Mouse (Mus musculus): Measurements from ENCODE around the gene Ankrd9. TPM values are rescaled to one million over a fixed set of nuclear protein-coding genes. Genes with fewer than 3 reads are reported as not detected.

The Ankrd9 gene
- polyA plus RNA-seq, 1 experiment = 11.5 TPM

DNA sequence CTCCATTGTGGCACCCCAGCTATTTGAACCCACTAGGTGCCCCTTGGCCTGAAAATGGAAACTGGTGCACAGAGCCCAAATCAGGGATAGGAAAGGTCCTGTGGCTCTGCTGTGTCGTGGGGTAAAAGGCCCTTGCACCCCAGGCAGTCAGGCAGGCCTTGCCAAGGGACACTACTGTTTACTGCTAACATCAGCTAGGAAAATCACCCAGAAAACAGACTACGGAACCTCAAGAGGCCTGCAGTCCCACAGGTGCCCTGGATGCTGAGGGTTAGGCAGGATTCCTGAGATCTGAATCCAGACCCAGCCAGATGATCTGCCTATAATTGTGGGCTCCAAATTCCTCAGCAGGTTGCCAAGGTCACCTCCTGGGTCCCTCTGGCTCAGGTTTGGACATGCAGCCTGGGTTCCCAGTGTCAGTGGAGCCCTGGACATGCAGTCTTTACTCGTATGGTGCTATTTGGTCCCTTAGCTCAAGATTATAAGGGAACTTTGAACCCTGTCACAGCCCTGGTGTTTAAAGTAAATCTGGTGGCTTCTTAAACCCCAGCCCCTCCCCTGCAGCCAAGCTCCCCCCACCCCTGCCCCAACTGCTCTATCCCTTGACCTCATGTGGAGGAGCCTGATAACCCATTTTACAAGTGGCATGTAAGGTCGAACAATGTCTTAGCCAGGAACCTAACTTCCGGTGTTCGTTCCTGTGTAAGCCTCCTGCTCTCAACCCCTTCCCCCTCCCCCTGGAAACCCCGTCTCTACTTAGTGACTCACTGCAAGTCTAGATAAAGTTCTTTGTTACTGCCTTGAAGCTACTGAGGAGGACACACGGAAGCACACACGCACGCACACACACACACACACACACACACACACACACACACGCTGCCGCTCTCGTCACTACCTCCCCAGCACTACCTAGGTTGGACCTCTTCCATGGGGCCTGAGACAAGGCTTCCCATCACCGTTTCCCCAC is 28.6 kb upstream of the Ankrd9 start:
- Histone ChIP-seq H3K27me3 (ENCODE audit: control insufficient read depth, insufficient read depth, insufficient read length) (no peaks in the 10 kb centered on the region), H3K36me3 (ENCODE audit: control insufficient read depth, insufficient read depth) (no peaks in the 10 kb centered on the region), H3ac (ENCODE audit: control insufficient read depth, insufficient read length) (no peak overlapping the region), H3K4me3 (no peak overlapping the region), H3K4me2 (ENCODE audit: low read depth) (no peak overlapping the region), H3K79me2 (ENCODE audit: control insufficient read depth, insufficient read depth) (no peaks in the 10 kb centered on the region)
- no peak for TF ChIP-seq POLR2A (IDR thresholded peaks at IDR 0.05; ENCODE audit: insufficient read length, low read depth)
- no peak for TF ChIP-seq MYOG (IDR thresholded peaks at IDR 0.05; ENCODE audit: control insufficient read depth in 1 of 3, insufficient read depth in 1 of 3, insufficient read length in 2 of 3, low read depth in 2 of 3)
- no peak for TF ChIP-seq SRF (IDR thresholded peaks at IDR 0.05; ENCODE audit: control insufficient read depth, insufficient read length, low read depth)
- no peak for TF ChIP-seq CEBPB (IDR thresholded peaks at IDR 0.05; ENCODE audit: insufficient read depth, poor library complexity, severe bottlenecking)
- TF ChIP-seq MAX (IDR thresholded peaks at IDR 0.05; ENCODE audit: low read depth) = no peak
- TF ChIP-seq POLR2AphosphoS2 (IDR thresholded peaks at IDR 0.05; ENCODE audit: insufficient read length, low read depth) = no peak
- no peak for TF ChIP-seq E2F4 (IDR thresholded peaks at IDR 0.05; ENCODE audit: insufficient read depth)
- no peak for TF ChIP-seq TCF3 (IDR thresholded peaks at IDR 0.05; ENCODE audit: insufficient read length, low read depth)
- TF ChIP-seq USF1 (IDR thresholded peaks at IDR 0.05; ENCODE audit: low read depth) = no peak
- TF ChIP-seq TCF12 (IDR thresholded peaks at IDR 0.05; ENCODE audit: insufficient read depth, poor library complexity, severe bottlenecking) = no peak

DNA sequence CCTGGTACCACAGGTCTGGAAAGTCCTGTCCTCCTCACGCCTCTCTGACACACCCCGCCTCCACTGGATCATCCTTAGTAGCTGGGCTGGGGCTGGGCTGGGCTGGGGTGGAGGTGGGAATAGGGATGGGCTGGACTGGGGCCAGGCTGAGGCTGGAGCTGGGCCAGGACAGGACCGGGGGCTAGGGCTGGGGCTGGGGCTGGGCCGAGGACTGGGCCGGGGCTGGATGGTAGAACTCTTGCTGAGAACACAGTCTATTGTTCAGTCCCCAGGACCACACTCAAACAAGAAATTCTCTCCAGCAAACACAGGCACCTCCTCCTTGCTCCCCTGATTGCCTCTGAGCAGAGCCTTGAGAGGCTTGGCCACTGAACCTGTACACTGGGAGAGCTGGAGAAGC is 27.5 kb upstream of the Ankrd9 start:
- H3K4me2 ChIP-seq (ENCODE audit: low read depth) = no peak overlapping the region
- no peak overlapping the region for H3K4me3 ChIP-seq
- no peak for TF ChIP-seq REST (IDR thresholded peaks at IDR 0.05; ENCODE audit: insufficient read depth, insufficient read length)
- no peaks in the 10 kb centered on the region for H3K27me3 ChIP-seq (ENCODE audit: control insufficient read depth, insufficient read depth, insufficient read length)
- H3ac ChIP-seq (ENCODE audit: control insufficient read depth, insufficient read length) = no peak overlapping the region
- no peaks in the 10 kb centered on the region for H3K79me2 ChIP-seq (ENCODE audit: control insufficient read depth, insufficient read depth)
- no peaks in the 10 kb centered on the region for H3K36me3 ChIP-seq (ENCODE audit: control insufficient read depth, insufficient read depth)

DNA sequence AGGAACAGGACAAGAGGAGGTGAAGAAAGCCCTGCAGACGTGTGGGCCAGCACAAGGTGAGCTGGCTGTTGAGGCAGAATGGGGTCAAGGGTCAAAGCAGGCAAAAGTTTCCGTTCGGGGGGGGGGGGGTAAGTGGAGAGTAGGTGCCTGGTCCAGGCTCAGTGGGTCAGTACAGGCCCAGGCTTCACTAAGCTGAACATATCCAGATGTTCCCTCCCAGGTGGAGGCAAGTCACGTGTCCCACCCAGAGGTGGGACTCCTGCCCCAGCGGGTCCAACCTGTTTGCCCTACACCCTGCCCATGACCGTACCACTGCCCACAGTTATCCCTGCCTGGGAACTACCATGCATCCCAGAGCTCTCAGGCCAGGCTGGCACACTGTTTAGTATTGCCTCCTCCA is 27.0 kb upstream of the Ankrd9 start:
- no peak overlapping the region for H3ac ChIP-seq (ENCODE audit: control insufficient read depth, insufficient read length)
- H3K4me3 ChIP-seq = no peak overlapping the region
- no peaks in the 10 kb centered on the region for H3K36me3 ChIP-seq (ENCODE audit: control insufficient read depth, insufficient read depth)
- H3K4me2 ChIP-seq (ENCODE audit: low read depth) = no peak overlapping the region
- no peaks in the 10 kb centered on the region for H3K27me3 ChIP-seq (ENCODE audit: control insufficient read depth, insufficient read depth, insufficient read length)
- no peaks in the 10 kb centered on the region for H3K79me2 ChIP-seq (ENCODE audit: control insufficient read depth, insufficient read depth)
- TF ChIP-seq CEBPB (IDR thresholded peaks at IDR 0.05; ENCODE audit: insufficient read depth, poor library complexity, severe bottlenecking) = no peak
- no peak for TF ChIP-seq REST (IDR thresholded peaks at IDR 0.05; ENCODE audit: insufficient read depth, insufficient read length)
- no peak for TF ChIP-seq SRF (IDR thresholded peaks at IDR 0.05; ENCODE audit: control insufficient read depth, insufficient read length, low read depth)
- TF ChIP-seq POLR2AphosphoS2 (IDR thresholded peaks at IDR 0.05; ENCODE audit: insufficient read length, low read depth) = no peak
- TF ChIP-seq USF1 (IDR thresholded peaks at IDR 0.05; ENCODE audit: low read depth) = no peak
- no peak for TF ChIP-seq TCF3 (IDR thresholded peaks at IDR 0.05; ENCODE audit: insufficient read length, low read depth)
- TF ChIP-seq MYOG (IDR thresholded peaks at IDR 0.05; ENCODE audit: control insufficient read depth in 1 of 3, insufficient read depth in 1 of 3, insufficient read length in 2 of 3, low read depth in 2 of 3) = no peak
- TF ChIP-seq POLR2A (IDR thresholded peaks at IDR 0.05; ENCODE audit: insufficient read length, low read depth) = no peak
- TF ChIP-seq TCF12 (IDR thresholded peaks at IDR 0.05; ENCODE audit: insufficient read depth, poor library complexity, severe bottlenecking) = no peak
- no peak for TF ChIP-seq E2F4 (IDR thresholded peaks at IDR 0.05; ENCODE audit: insufficient read depth)
- no peak for TF ChIP-seq MYOD1 (IDR thresholded peaks at IDR 0.05; ENCODE audit: control insufficient read depth in 1 of 3, insufficient read length in 2 of 3, low read depth in 2 of 3)
- TF ChIP-seq MAX (IDR thresholded peaks at IDR 0.05; ENCODE audit: low read depth) = no peak

DNA sequence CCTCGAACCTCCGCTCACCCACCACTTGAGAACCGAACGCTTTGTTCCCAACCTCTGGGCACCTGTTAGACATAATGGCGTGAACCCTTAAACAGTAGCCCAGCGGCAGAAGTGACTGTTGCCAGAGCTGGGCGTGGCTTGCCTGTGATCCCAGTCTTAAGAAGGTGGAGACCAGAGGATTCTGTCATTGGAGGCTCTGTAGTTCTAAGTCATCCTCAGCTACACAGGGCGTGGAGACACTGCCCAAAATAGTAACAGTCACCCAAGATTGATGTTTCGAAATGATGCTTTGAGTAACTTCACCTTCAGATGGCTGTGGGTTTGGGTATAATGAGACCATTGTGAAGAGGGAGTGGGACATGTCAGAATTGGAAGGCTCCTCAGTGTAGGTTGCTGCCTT is 25.3 kb upstream of the Ankrd9 start:
- H3K4me3 ChIP-seq = no peak overlapping the region
- H3K27me3 ChIP-seq (ENCODE audit: control insufficient read depth, insufficient read depth, insufficient read length) = no peaks in the 10 kb centered on the region
- H3K79me2 ChIP-seq (ENCODE audit: control insufficient read depth, insufficient read depth) = no peaks in the 10 kb centered on the region
- H3K36me3 ChIP-seq (ENCODE audit: control insufficient read depth, insufficient read depth) = no peaks in the 10 kb centered on the region
- TF ChIP-seq POLR2AphosphoS2 (IDR thresholded peaks at IDR 0.05; ENCODE audit: insufficient read length, low read depth) (no peak), MYOD1 (IDR thresholded peaks at IDR 0.05; ENCODE audit: control insufficient read depth in 1 of 3, insufficient read length in 2 of 3, low read depth in 2 of 3) (no peak), MAX (IDR thresholded peaks at IDR 0.05; ENCODE audit: low read depth) (no peak), POLR2A (IDR thresholded peaks at IDR 0.05; ENCODE audit: insufficient read length, low read depth) (no peak), TCF12 (IDR thresholded peaks at IDR 0.05; ENCODE audit: insufficient read depth, poor library complexity, severe bottlenecking) (no peak), TCF3 (IDR thresholded peaks at IDR 0.05; ENCODE audit: insufficient read length, low read depth) (no peak), REST (IDR thresholded peaks at IDR 0.05; ENCODE audit: insufficient read depth, insufficient read length) (no peak), USF1 (IDR thresholded peaks at IDR 0.05; ENCODE audit: low read depth) (no peak), MYOG (IDR thresholded peaks at IDR 0.05; ENCODE audit: control insufficient read depth in 1 of 3, insufficient read depth in 1 of 3, insufficient read length in 2 of 3, low read depth in 2 of 3) (no peak), CEBPB (IDR thresholded peaks at IDR 0.05; ENCODE audit: insufficient read depth, poor library complexity, severe bottlenecking) (no peak), SRF (IDR thresholded peaks at IDR 0.05; ENCODE audit: control insufficient read depth, insufficient read length, low read depth) (no peak), E2F4 (IDR thresholded peaks at IDR 0.05; ENCODE audit: insufficient read depth) (no peak)
- no peak overlapping the region for H3ac ChIP-seq (ENCODE audit: control insufficient read depth, insufficient read length)
- no peak overlapping the region for H3K4me2 ChIP-seq (ENCODE audit: low read depth)
